Mouse (Mus musculus): ENCODE measurements around the gene Cebpa.

Gene Cebpa

GRCm38 (mm10) chr7:35118841-35119413 is at the start of gene Cebpa:
Gene Cebpa (plus strand): TSS chr7:35119293.
- TF ChIP-seq GATA4 (IDR thresholded peaks at IDR 0.05; ENCODE audit: insufficient replicate concordance, low read length) = peak; percentile 44; the same call in 1 of the 2 replicates

DNA sequence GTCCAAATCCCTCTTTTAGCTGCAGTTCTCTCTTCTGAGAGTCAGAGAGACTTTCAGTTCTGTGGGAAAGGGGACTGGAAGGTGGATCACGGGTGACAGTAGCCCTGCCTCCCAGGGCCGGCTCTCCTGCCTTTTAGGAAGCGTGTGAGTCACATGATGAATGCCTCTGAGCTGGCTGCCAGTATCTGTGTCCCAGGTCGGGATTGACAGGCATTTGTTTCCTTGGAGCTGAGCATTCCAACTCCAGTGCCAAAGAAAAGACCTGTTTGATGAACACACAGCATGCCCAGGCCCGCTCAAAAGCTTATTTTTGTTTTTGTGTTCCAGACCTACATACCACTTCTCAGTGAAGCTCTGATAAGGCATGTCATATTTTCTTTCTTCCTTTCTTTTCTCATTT is 42.4 kb upstream of the Cebpa start:
- no peak for TF ChIP-seq GATA4 (IDR thresholded peaks at IDR 0.05; ENCODE audit: insufficient replicate concordance, low read length)

DNA sequence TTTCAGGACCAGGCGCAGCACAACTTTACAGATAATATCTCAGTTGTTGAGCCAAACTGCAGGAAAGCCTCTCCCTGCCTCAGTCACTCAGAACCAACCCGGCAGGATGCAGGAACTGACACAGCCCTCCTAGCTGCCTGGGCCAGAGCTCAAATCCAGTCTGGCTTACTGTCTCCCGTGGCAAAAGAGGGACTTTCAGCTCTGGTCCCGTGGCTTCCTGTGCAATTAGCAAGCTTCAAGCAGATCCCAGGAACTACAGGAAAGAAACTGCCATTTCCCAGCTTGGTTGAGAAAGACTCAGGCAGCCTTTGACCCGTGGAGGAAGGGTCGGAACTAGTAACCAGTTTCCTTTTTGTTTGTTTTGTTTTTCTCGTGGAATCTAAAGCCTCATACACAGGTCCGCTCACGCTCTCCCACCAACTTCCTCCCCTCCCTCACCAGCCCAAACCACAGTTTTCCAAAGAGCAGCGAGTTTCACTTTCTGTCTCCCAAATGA is 38.2 kb upstream of the Cebpa start:
- peak; percentile 40; the same call in 1 of the 2 replicates for TF ChIP-seq GATA4 (IDR thresholded peaks at IDR 0.05; ENCODE audit: insufficient replicate concordance, low read length)

DNA sequence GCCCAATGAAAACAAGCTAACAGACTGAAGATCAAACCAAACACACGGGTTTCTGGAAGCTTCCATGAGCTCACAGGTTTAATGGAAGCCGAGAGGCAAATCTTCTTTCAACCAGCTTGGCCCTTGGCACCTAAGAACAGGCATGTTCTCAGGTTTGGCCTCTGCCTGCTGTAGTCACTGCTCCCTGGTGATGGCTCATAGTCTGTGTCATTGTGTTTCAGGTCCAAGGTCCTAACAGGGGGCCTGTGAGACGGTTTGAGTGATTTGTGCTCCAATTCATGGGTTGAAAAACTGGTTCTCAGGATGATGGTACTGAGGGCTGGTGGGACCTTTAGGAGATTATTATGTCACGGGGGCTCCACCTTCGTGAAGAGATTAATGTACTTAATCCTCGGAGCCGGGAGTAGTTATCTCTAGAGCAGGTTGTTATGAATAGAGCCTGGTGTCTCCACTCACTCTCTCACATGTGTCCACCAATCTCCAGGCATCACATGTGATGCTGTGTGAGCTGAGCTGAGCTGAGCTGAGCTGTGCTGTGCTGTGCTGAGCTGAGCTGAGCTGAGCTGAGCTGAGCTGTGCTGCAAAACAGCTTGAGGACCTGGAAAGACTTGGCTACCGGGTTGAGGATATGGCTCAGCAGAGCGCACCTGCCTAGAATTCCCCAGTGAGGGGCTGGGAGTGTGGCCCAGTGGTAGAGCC is 37.5 kb upstream of the Cebpa start:
- TF ChIP-seq GATA4 (IDR thresholded peaks at IDR 0.05; ENCODE audit: insufficient replicate concordance, low read length) = no peak

DNA sequence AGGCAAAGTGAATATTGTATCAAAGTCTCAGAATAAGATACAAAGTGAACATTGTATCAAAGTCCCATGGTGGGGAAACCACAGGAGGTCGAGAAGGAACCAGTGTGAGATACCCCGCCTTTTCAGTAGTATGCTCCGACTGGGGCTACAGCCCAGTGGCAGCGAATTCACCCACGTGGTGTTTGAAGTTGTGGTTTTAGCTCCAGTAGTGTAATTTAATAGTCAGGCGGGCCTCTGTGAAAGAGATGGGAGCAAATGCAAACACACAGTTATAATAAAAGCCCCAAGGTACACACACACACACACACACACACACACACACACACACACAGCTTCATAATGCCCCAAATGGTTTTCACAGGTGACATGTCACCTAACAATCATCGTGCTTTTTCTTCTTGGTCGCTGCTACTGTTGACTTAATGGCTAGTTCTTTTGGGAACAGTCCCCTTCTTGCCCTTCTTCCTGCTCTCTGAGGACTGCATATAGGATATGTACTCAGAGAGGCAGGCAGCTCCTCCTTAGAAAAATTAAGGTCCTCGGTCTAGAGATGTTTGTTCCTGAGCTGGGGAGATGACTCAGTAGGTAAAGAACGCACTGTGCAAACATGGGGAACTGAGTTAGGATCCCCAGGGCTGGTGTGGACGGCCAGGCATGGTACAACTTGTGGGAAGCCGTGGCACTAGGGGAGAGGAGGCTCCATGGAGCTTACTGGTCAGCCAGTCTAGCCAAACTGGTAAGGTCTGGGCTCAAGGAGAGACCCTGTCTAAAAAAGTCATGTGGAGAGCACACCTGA is 34.3 kb upstream of the Cebpa start:
- no peak for TF ChIP-seq GATA4 (IDR thresholded peaks at IDR 0.05; ENCODE audit: insufficient replicate concordance, low read length)

DNA sequence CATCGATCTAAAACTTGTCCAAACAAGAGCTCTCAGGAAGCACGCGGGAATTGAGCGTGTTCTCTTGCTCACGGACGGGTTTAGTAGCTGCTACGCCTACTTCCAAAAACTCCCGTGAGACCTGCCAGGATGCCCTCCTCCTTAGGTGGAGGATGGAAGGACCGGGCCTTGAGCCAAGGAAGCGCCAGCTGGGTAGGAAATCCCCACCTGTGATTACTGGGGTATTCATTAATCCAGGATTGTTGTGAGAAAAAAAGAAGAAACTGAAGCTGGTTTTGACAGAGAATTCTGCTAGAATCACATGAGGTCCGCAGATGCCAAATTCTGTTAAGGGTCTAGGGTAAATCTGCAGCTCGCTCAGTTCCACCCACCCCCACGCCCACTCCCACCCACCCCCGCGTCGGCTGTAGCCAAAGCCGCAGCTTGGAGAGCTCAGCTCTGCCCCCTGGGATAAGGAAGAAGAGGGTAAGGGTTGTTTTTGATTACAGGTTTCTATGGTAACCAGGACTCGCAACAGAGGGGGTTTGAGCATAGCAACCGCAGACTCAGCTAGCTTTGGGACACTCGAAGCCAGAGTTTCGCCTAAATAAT is 32.7 kb upstream of the Cebpa start:
- no peak for TF ChIP-seq GATA4 (IDR thresholded peaks at IDR 0.05; ENCODE audit: insufficient replicate concordance, low read length)

DNA sequence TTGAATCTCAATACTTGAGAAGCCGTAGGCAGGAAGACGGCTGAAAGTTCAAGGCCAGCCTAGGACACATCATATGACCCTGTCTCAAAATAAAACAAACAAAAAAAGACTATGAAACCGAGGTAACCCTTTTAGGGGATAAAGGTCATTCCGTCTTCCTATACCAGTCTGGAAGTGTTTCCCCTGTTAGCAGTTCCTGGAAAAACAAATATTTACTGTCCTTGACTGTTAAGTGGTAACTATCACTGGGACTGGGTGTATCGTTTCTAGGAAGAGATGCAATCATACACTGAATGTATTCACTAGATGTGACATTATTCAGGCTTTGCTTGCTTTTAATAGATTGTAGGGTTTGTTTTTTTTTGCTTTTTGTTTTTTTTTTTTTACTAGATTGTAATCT is 28.5 kb upstream of the Cebpa start:
- no peak for TF ChIP-seq GATA4 (IDR thresholded peaks at IDR 0.05; ENCODE audit: insufficient replicate concordance, low read length)

GRCm38 (mm10) chr7:35094975-35095678 is 24.0 kb upstream of the Cebpa start:
- no peak for TF ChIP-seq GATA4 (IDR thresholded peaks at IDR 0.05; ENCODE audit: insufficient replicate concordance, low read length)

GRCm38 (mm10) chr7:35098777-35099176 is 20.3 kb upstream of the Cebpa start:
- TF ChIP-seq GATA4 (IDR thresholded peaks at IDR 0.05; ENCODE audit: insufficient replicate concordance, low read length) = no peak

GRCm38 (mm10) chr7:35099528-35099927 is 19.6 kb upstream of the Cebpa start:
- no peak for TF ChIP-seq GATA4 (IDR thresholded peaks at IDR 0.05; ENCODE audit: insufficient replicate concordance, low read length)

DNA sequence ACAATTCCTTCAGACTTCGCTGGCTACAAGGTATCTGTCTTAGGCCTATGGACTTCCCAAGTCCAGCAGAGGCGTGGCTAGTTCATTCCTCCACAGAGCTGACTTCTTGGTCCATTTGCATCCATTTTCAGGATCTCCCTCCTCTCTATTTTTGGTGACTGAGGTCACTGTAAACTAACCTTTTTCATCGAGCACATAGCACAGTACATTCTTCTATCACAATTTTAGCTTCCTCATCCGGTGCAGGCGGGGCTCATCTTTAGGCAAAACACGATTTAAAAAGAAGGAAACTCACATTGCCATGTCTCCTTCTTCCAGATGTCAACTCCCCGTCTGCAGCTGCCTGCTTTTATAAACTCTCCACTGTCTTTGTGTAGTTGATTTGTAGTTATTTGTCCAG is 12.5 kb upstream of the Cebpa start:
- TF ChIP-seq GATA4 (IDR thresholded peaks at IDR 0.05; ENCODE audit: insufficient replicate concordance, low read length) = no peak

GRCm38 (mm10) chr7:35107630-35108029 is 11.5 kb upstream of the Cebpa start:
- no peak for TF ChIP-seq GATA4 (IDR thresholded peaks at IDR 0.05; ENCODE audit: insufficient replicate concordance, low read length)

DNA sequence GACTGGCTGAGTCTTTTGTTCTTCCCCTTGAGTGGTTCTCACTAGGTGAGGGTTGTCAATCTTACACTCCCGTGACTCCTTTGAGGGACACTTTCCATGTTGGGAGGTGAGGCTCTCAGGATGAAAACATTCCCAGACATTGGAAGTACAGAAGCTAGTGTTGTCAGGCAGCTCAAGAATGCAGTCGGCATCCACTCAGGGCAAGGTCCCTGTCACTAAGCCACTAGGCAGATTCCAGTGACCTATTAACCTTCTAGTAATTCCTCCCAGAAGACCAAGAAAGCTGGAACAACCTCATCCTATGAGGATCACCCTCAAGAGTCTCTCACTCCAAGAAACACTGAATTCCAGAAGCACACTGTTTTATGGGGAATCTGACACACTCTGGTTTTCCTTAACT is 11.0 kb upstream of the Cebpa start:
- TF ChIP-seq GATA4 (IDR thresholded peaks at IDR 0.05; ENCODE audit: insufficient replicate concordance, low read length) = no peak

DNA sequence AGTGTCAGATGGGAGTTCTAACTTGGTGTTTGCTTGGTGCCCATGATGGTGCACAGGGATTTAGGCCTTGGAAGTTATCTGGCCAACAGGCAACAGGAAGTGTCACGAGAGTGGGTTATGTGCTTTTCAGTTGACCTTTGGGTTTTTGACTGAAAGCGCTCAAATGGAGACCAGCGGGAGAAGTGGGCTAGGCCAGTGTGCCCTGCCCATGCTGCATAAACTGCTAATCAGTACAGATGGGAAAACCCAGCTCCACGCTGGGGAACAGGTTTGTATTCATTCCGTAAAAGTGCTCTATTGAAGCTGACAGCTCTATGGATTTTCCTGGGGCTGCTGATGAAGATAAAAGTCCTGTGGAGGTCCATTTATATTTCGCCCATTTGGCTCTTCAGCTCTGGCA is 10.4 kb upstream of the Cebpa start:
- TF ChIP-seq GATA4 (IDR thresholded peaks at IDR 0.05; ENCODE audit: insufficient replicate concordance, low read length) = no peak

DNA sequence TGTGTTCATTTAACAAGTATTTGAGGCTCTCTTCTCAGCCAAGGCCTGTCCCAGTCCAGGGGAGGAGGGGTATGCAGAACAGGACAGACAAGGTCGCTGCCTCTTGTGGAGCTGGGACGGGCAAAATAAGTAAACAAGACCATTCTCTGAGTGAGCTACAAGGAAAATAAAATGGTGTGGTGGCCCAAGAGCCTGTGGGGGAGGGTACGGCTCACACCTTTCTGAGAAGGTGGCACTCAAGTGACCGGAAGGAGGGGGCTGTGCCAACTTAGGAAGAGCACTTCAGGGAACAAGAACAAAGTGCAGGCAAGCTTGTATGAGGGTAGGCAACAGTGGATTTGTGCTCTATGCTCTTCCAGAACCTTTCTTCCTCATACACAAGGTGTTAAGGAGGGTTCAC is 6.0 kb upstream of the Cebpa start:
- no peak for TF ChIP-seq GATA4 (IDR thresholded peaks at IDR 0.05; ENCODE audit: insufficient replicate concordance, low read length)
